Mouse (Mus musculus) midbrain, embryonic 12.5 days (tissue): Measurements from ENCODE around the gene Ttll11. TPM values are rescaled to one million over a fixed set of nuclear protein-coding genes. Genes with fewer than 3 reads are reported as not detected.
A peak's percentile ranks its signal among the peaks of the same experiment; 100 is the strongest.

Experiments
- ATAC-seq: fragments of 200-750 bp; cut with Nextera tagmentation; 2 replicates; pipeline ENCODE4 v1.8.0; 2017; ENCODE audit warnings: low read depth, moderate TSS enrichment, moderate library complexity; ENCODE audit not compliant: low FRiP score
- H3K27ac ChIP-seq: fragments of 300-500 bp; sonication (generic); replicated peaks from 2 replicates; pipeline ENCODE4 v1.5.1; 2016; ENCODE audit warnings: mild to moderate bottlenecking
- H3K27me3 ChIP-seq: fragments of 300-500 bp; sonication (generic); 2 replicates; pipeline ENCODE4 v1.6.1; 2016; ENCODE audit warnings: mild to moderate bottlenecking
- H3K36me3 ChIP-seq: fragments of 300-500 bp; sonication (generic); 2 replicates; pipeline ENCODE4 v1.6.1; 2016
- H3K4me1 ChIP-seq: fragments of 300-500 bp; sonication (generic); 2 replicates; pipeline ENCODE4 v1.6.1; 2016
- H3K4me2 ChIP-seq: fragments of 300-500 bp; sonication (generic); replicated peaks from 2 replicates; pipeline ENCODE4 v1.6.1; 2016; ENCODE audit warnings: mild to moderate bottlenecking, moderate library complexity
- H3K4me3 ChIP-seq: fragments of 300-500 bp; sonication (generic); 2 replicates; pipeline ENCODE4 v1.5.1; 2016; ENCODE audit warnings: mild to moderate bottlenecking
- H3K9ac ChIP-seq: fragments of 300-500 bp; sonication (generic); replicated peaks from 2 replicates; pipeline ENCODE4 v1.6.1; 2016; ENCODE audit warnings: mild to moderate bottlenecking, moderate library complexity
- H3K9me3 ChIP-seq: fragments of 300-500 bp; sonication (generic); 2 replicates; pipeline ENCODE4 v1.6.1; 2016; ENCODE audit warnings: mild to moderate bottlenecking
- WGBS: fragments of 180-500 bp; shearing (Covaris S2); methylation state at CpG from one replicate; pipeline ENCODE4 v1.1.7; 2016; 5-methylcytosine and 5-hydroxymethylcytosine counted together
- polyA plus RNA-seq: library from polyadenylated mRNA; unstranded; fragments of >200 nt; fragmentation: Nextera tagmentation; extraction: Ambion mirVana; gene quantifications from 2 replicates; pipeline ENCODE4 v1.2.1, GENCODE M21; 2016

Ttll11 gene
- polyA plus RNA-seq, 1 experiment from 2014 or later: 4.2 TPM

DNA sequence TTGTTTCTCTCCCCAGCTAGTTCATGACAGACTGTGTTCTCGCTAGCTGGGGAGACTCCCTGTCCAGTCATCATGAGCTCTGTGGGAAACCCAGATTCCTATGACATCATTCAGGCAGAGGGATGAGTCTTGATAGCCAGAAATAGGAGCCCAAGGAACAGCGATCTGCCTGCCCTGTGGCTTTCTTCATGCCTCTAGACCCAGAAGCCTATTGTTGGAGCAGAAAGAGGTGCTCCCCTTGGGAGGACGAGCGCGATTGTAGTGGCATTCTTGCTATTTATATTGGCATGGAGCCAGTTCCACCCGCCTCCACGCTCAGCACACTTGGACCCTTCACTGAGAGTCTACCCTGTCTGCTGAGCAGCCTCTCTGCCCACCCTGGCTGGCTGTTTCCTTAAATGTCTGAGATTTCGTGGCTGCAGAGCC lies 265.0 kb downstream of the Ttll11 start:
- peak; percentile 57; the same call in 1 of the 2 replicates for ATAC-seq
- H3K4me3 ChIP-seq: no peak overlapping the region
- peaks cover 3% of the 10 kb centered on the region; the same call in 1 of the 2 replicates for H3K4me1 ChIP-seq
- H3K36me3 ChIP-seq: peaks cover 100% of the 10 kb centered on the region
- H3K27ac ChIP-seq: no peak overlapping the region
- H3K27me3 ChIP-seq: no peaks in the 10 kb centered on the region
- no peaks in the 10 kb centered on the region for H3K9me3 ChIP-seq
- 74% methylated on average over 8 of the region's 8 CpGs for WGBS
- no peak overlapping the region for H3K4me2 ChIP-seq
- no peak overlapping the region for H3K9ac ChIP-seq

DNA sequence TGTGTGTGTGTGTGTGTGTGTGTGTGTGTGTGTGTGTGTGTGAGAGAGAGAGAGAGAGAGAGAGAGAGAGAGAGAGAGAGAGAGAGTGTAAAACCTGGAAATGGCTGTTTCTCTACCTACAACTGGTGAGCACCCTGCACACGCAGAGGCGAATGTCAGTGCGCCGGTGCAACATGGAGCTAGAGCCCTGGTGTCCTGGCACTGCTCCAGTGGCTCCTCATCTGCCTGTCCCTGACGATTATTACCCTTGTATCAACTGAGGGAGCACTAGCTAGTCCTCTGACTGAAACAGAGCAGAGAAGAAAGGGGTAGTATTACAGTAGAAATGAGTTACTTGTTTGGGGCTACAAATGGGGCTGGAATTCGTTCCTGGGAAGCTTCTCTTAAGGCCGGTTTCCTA lies 266.3 kb downstream of the Ttll11 start:
- Histone ChIP-seq H3K27ac (no peak overlapping the region), H3K27me3 (no peaks in the 10 kb centered on the region), H3K9me3 (no peaks in the 10 kb centered on the region), H3K4me3 (no peak overlapping the region), H3K9ac (no peak overlapping the region), H3K36me3 (peaks cover 99% of the 10 kb centered on the region), H3K4me2 (no peak overlapping the region), H3K4me1 (peaks cover 3% of the 10 kb centered on the region; the same call in 1 of the 2 replicates)
- 95% methylated on average over 7 of the region's 7 CpGs for WGBS
- ATAC-seq: no peak

DNA sequence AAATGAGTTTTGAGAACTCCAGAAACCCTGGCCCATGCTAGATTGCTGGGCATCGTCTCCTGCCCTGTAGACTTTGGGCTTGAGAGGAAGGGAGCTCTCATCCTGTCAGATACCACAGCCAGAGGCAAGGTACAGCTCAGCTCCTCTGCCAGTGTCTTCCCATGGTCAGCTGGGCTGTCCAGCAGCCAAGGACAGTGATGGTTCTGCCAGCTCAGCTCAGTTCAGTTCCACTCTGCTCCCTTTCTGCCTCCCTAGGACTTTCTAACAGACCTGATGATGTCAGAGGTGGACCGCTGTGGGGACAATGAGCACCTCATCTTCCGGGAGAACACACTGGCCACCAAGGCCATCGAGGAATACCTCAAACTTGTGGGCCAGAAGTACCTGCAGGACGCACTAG lies 267.1 kb downstream of the Ttll11 start:
- Histone ChIP-seq H3K4me2 (no peak overlapping the region), H3K9me3 (no peaks in the 10 kb centered on the region), H3K9ac (no peak overlapping the region), H3K4me1 (peaks cover 3% of the 10 kb centered on the region; the same call in 1 of the 2 replicates), H3K4me3 (no peak overlapping the region), H3K27ac (no peak overlapping the region), H3K27me3 (no peaks in the 10 kb centered on the region), H3K36me3 (peaks cover 99% of the 10 kb centered on the region)
- no peak for ATAC-seq
- 95% methylated on average over 5 of the region's 5 CpGs for WGBS

DNA sequence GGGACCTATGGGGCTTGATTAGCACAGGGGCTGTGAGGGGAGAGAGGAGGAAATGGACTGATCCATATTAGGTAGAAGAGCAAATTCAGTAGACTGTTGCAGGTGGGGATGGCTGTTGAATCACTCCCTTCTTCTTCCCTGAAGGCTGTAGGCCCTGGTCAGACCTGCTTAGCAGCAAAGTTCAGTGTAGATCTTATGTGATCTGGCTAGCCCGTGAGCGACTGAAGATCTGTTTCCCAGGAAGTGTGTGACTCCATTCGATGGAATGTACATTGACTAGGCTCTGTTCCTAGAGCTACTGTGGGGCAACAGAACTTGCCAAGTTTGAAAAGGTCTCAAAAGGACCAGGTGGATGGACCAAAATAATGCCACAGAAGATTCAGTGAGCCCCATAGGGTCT lies 276.5 kb downstream of the Ttll11 start:
- Histone ChIP-seq H3K36me3 (peaks cover 7% of the 10 kb centered on the region), H3K4me1 (peaks cover 40% of the 10 kb centered on the region), H3K9me3 (no peaks in the 10 kb centered on the region), H3K4me2 (no peak overlapping the region), H3K27ac (0 out of 2 replicates have a peak overlapping the region, but pooled peaks have one; percentile 56), H3K4me3 (no peak overlapping the region), H3K9ac (no peak overlapping the region), H3K27me3 (no peaks in the 10 kb centered on the region)
- ATAC-seq: no peak
- 94% methylated on average over 3 of the region's 3 CpGs for WGBS

DNA sequence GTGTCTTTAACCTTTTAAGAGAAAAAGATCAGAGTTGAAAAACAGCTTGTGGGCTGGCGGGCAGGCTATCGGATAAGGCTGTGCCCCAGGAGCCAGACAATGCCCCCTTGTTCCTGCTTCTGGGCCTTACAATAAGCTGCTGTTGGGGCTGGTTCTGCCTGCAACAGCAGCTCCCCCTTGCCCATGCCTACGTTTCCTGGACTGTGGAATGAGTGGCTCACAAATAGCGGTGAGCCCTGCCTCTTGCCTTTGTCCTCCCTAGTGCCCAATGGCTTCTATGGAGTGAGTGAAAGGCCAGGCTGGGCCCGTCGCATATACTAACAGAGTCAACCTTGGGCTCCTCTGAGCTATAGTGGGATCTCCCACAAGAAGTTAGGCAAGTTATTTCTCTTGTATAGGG lies 277.1 kb downstream of the Ttll11 start:
- Histone ChIP-seq H3K27me3 (no peaks in the 10 kb centered on the region), H3K4me1 (peaks cover 40% of the 10 kb centered on the region)
- peak; percentile 50; the same call in 1 of the 2 replicates for ATAC-seq

DNA sequence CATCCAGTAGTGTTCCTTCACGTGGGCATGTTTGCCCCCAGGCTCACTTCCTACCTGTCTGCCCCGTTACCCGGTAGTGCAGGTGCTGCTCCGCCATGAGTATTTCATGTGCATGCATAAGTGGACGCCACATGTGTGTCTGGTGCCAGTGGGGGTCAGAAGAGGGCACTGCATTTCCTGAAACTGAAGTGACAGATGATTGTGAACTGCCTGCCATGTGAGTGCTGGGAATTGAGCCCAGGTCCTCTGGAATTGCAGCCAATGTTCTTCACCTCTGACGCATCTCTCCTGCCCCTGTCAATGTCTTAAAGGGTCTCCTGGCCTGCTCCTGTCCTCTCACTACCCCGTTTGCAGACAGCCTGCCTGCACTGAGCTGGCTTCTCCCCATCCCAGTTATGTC lies 277.7 kb downstream of the Ttll11 start:
- 84% methylated on average over 7 of the region's 7 CpGs for WGBS
- Histone ChIP-seq H3K4me3 (no peak overlapping the region), H3K9me3 (no peaks in the 10 kb centered on the region), H3K9ac (no peak overlapping the region), H3K27ac (peak overlapping the region; percentile 56), H3K4me1 (peaks cover 45% of the 10 kb centered on the region), H3K36me3 (no peaks in the 10 kb centered on the region), H3K27me3 (no peaks in the 10 kb centered on the region), H3K4me2 (no peak overlapping the region)
- no peak for ATAC-seq

More for the DNA sequence above, 277.1 kb downstream of the Ttll11 start:
- H3K27ac ChIP-seq: peak overlapping the region; percentile 56
- H3K4me3 ChIP-seq: no peak overlapping the region
- WGBS: 71% methylated on average over 6 of the region's 6 CpGs
- H3K9ac ChIP-seq: no peak overlapping the region
- H3K4me2 ChIP-seq: no peak overlapping the region
- H3K36me3 ChIP-seq: 0 out of 2 replicates have a peak, but pooled peaks cover 1% of the 10 kb centered on the region
- no peaks in the 10 kb centered on the region for H3K9me3 ChIP-seq

Other genes starting within 250 kb of the Ttll11 start
- gene Ndufa8, start 69.5 kb upstream of the Ttll11 start, polyA plus RNA-seq: 161 and 178 TPM in 2 replicates
- gene Morn5, start 69.5 kb upstream of the Ttll11 start, polyA plus RNA-seq: 1.1 and 1.3 TPM in 2 replicates
- 2.5 TPM in 2 replicates for gene Lhx6, start 125.5 kb upstream of the Ttll11 start, polyA plus RNA-seq
- gene Mrrf, start 156.5 kb upstream of the Ttll11 start, polyA plus RNA-seq: 19.0 and 25.5 TPM in 2 replicates
- 125 and 128 TPM in 2 replicates for gene Rbm18, start 156.9 kb upstream of the Ttll11 start, polyA plus RNA-seq